Mouse (Mus musculus): ENCODE measurements at regions not wholly inside any gene's neighbourhood (a gene's known extent, or its start where the extent isn't known, plus 50 kb on each side); places are given as distances from the start of the nearest gene placed in this dataset.
"Not testable (repeated sequence)": the region's sequence is repeated elsewhere in the genome, so short reads cannot be mapped to it uniquely, and the experiment has no call there.

GRCm38 (mm10) chr4:35300374-35300773 is 74.4 kb upstream of the C9orf72 start:
- not testable (repeated sequence) for TF ChIP-seq POLR2A (IDR thresholded peaks at IDR 0.05; ENCODE audit: borderline replicate concordance, insufficient read depth, low read length); CTCF (IDR thresholded peaks at IDR 0.05; ENCODE audit: borderline replicate concordance, insufficient read depth, low read depth, low read length)
